Mouse (Mus musculus): Measurements from ENCODE around the gene Gars. TPM values are rescaled to one million over a fixed set of nuclear protein-coding genes. Genes with fewer than 3 reads are reported as not detected.

Gars gene
- polyA plus RNA-seq, 1 experiment from 2014 or later, result 123 TPM

GRCm38 (mm10) chr6:55091396-55091795, 53.6 kb downstream of the Gars start:
- no peaks in the 10 kb centered on the region for H3K4me1 ChIP-seq (ENCODE audit: control insufficient read depth, insufficient read depth, low read length)
- ATAC-seq (ENCODE audit: insufficient number of reproducible peaks, insufficient read depth, low FRiP score, low read depth), result no peak
- H3K4me3 ChIP-seq (ENCODE audit: low read depth, low read length), result no peak overlapping the region
- H3K9ac ChIP-seq (replicated peaks; ENCODE audit: low read depth, low read length), result no peak overlapping the region
- no peak overlapping the region for H3K27ac ChIP-seq (ENCODE audit: low read length)
- H3K27me3 ChIP-seq (ENCODE audit: control insufficient read depth, insufficient read depth, low read length), result no peaks in the 10 kb centered on the region
- H3K9me3 ChIP-seq (ENCODE audit: control insufficient read depth, low read depth, low read length), result no peaks in the 10 kb centered on the region
- no peaks in the 10 kb centered on the region for H3K36me3 ChIP-seq (ENCODE audit: control insufficient read depth, insufficient read depth, low read length)
- WGBS, result 85% methylated on average over 9 of the region's 9 CpGs
- H3K4me2 ChIP-seq (replicated peaks; ENCODE audit: low read depth, low read length), result no peak overlapping the region

GRCm38 (mm10) chr6:55093431-55094146, 55.8 kb downstream of the Gars start:
- H3K4me3 ChIP-seq (ENCODE audit: low read depth, low read length), result no peak overlapping the region
- no peak overlapping the region for H3K27ac ChIP-seq (ENCODE audit: low read length)
- H3K9me3 ChIP-seq (ENCODE audit: control insufficient read depth, low read depth, low read length), result no peaks in the 10 kb centered on the region
- ATAC-seq (ENCODE audit: insufficient number of reproducible peaks, insufficient read depth, low FRiP score, low read depth), result peak; percentile 46; the same call in 1 of the 2 replicates
- H3K9ac ChIP-seq (replicated peaks; ENCODE audit: low read depth, low read length), result no peak overlapping the region
- WGBS, result 34% methylated on average over 6 of the region's 6 CpGs
- no peak overlapping the region for H3K4me2 ChIP-seq (replicated peaks; ENCODE audit: low read depth, low read length)
- no peaks in the 10 kb centered on the region for H3K27me3 ChIP-seq (ENCODE audit: control insufficient read depth, insufficient read depth, low read length)
- no peaks in the 10 kb centered on the region for H3K36me3 ChIP-seq (ENCODE audit: control insufficient read depth, insufficient read depth, low read length)
- no peaks in the 10 kb centered on the region for H3K4me1 ChIP-seq (ENCODE audit: control insufficient read depth, insufficient read depth, low read length)

GRCm38 (mm10) chr6:55098030-55098429, 60.2 kb downstream of the Gars start:
- 57% methylated on average over 5 of the region's 5 CpGs for WGBS
- Histone ChIP-seq H3K9me3 (ENCODE audit: control insufficient read depth, low read depth, low read length) (no peaks in the 10 kb centered on the region), H3K27ac (ENCODE audit: low read length) (no peak overlapping the region), H3K27me3 (ENCODE audit: control insufficient read depth, insufficient read depth, low read length) (no peaks in the 10 kb centered on the region), H3K36me3 (ENCODE audit: control insufficient read depth, insufficient read depth, low read length) (no peaks in the 10 kb centered on the region), H3K4me1 (ENCODE audit: control insufficient read depth, insufficient read depth, low read length) (0 out of 2 replicates have a peak, but pooled peaks cover 3% of the 10 kb centered on the region), H3K4me2 (replicated peaks; ENCODE audit: low read depth, low read length) (no peak overlapping the region), H3K9ac (replicated peaks; ENCODE audit: low read depth, low read length) (no peak overlapping the region), H3K4me3 (ENCODE audit: low read depth, low read length) (no peak overlapping the region)
- ATAC-seq (ENCODE audit: insufficient number of reproducible peaks, insufficient read depth, low FRiP score, low read depth), result no peak

- H3K27me3 ChIP-seq (ENCODE audit: control insufficient read depth, insufficient read depth, low read length), result no peaks in the 10 kb centered on the region
- 73% methylated on average over 5 of the region's 5 CpGs for WGBS
- ATAC-seq (ENCODE audit: insufficient number of reproducible peaks, insufficient read depth, low FRiP score, low read depth), result no peak
- H3K36me3 ChIP-seq (ENCODE audit: control insufficient read depth, insufficient read depth, low read length), result no peaks in the 10 kb centered on the region
- no peak overlapping the region for H3K9ac ChIP-seq (replicated peaks; ENCODE audit: low read depth, low read length)
- no peak overlapping the region for H3K4me3 ChIP-seq (ENCODE audit: low read depth, low read length)
- no peaks in the 10 kb centered on the region for H3K9me3 ChIP-seq (ENCODE audit: control insufficient read depth, low read depth, low read length)
- no peak overlapping the region for H3K27ac ChIP-seq (ENCODE audit: low read length)
- H3K4me2 ChIP-seq (replicated peaks; ENCODE audit: low read depth, low read length), result no peak overlapping the region
- 0 out of 2 replicates have a peak, but pooled peaks cover 3% of the 10 kb centered on the region for H3K4me1 ChIP-seq (ENCODE audit: control insufficient read depth, insufficient read depth, low read length)
Observed at GRCm38 (mm10) chr6:55098603-55099002, 60.8 kb downstream of the Gars start.

GRCm38 (mm10) chr6:55108358-55108757, 70.6 kb downstream of the Gars start:
- WGBS, result 14% methylated on average over 7 of the region's 7 CpGs
- H3K9ac ChIP-seq (replicated peaks; ENCODE audit: low read depth, low read length), result no peak overlapping the region
- H3K4me3 ChIP-seq (ENCODE audit: low read depth, low read length), result no peak overlapping the region
- no peaks in the 10 kb centered on the region for H3K4me1 ChIP-seq (ENCODE audit: control insufficient read depth, insufficient read depth, low read length)
- no peak overlapping the region for H3K27ac ChIP-seq (ENCODE audit: low read length)
- no peak overlapping the region for H3K4me2 ChIP-seq (replicated peaks; ENCODE audit: low read depth, low read length)
- no peak for ATAC-seq (ENCODE audit: insufficient number of reproducible peaks, insufficient read depth, low FRiP score, low read depth)
- no peaks in the 10 kb centered on the region for H3K9me3 ChIP-seq (ENCODE audit: control insufficient read depth, low read depth, low read length)
- H3K27me3 ChIP-seq (ENCODE audit: control insufficient read depth, insufficient read depth, low read length), result 0 out of 2 replicates have a peak, but pooled peaks cover 3% of the 10 kb centered on the region
- no peaks in the 10 kb centered on the region for H3K36me3 ChIP-seq (ENCODE audit: control insufficient read depth, insufficient read depth, low read length)

- Histone ChIP-seq H3K4me1 (ENCODE audit: control insufficient read depth, insufficient read depth, low read length) (peaks cover 7% of the 10 kb centered on the region; the same call in 1 of the 2 replicates), H3K27ac (ENCODE audit: low read length) (no peak overlapping the region), H3K4me3 (ENCODE audit: low read depth, low read length) (peak overlapping the region; percentile 51), H3K4me2 (replicated peaks; ENCODE audit: low read depth, low read length) (peak overlapping the region; percentile 85), H3K36me3 (ENCODE audit: control insufficient read depth, insufficient read depth, low read length) (no peaks in the 10 kb centered on the region), H3K9ac (replicated peaks; ENCODE audit: low read depth, low read length) (0 out of 2 replicates have a peak overlapping the region, but pooled peaks have one; percentile 30), H3K9me3 (ENCODE audit: control insufficient read depth, low read depth, low read length) (no peaks in the 10 kb centered on the region), H3K27me3 (ENCODE audit: control insufficient read depth, insufficient read depth, low read length) (peaks cover 37% of the 10 kb centered on the region)
- WGBS, result under 1% methylated on average over 60 of the region's 68 CpGs
- ATAC-seq (ENCODE audit: insufficient number of reproducible peaks, insufficient read depth, low FRiP score, low read depth), result peak; percentile 33; the same call in 1 of the 2 replicates
Observed at GRCm38 (mm10) chr6:55117325-55118109, 79.7 kb downstream of the Gars start.

GRCm38 (mm10) chr6:55123056-55123455, 85.2 kb downstream of the Gars start:
- Histone ChIP-seq H3K4me3 (ENCODE audit: low read depth, low read length) (no peak overlapping the region), H3K27ac (ENCODE audit: low read length) (no peak overlapping the region), H3K27me3 (ENCODE audit: control insufficient read depth, insufficient read depth, low read length) (0 out of 2 replicates have a peak, but pooled peaks cover 10% of the 10 kb centered on the region), H3K9ac (replicated peaks; ENCODE audit: low read depth, low read length) (no peak overlapping the region), H3K4me1 (ENCODE audit: control insufficient read depth, insufficient read depth, low read length) (no peaks in the 10 kb centered on the region), H3K4me2 (replicated peaks; ENCODE audit: low read depth, low read length) (no peak overlapping the region), H3K36me3 (ENCODE audit: control insufficient read depth, insufficient read depth, low read length) (no peaks in the 10 kb centered on the region), H3K9me3 (ENCODE audit: control insufficient read depth, low read depth, low read length) (no peaks in the 10 kb centered on the region)
- WGBS, result 37% methylated on average over 4 of the region's 4 CpGs
- ATAC-seq (ENCODE audit: insufficient number of reproducible peaks, insufficient read depth, low FRiP score, low read depth), result no peak

GRCm38 (mm10) chr6:55126576-55126975, 88.8 kb downstream of the Gars start:
- no peak overlapping the region for H3K9ac ChIP-seq (replicated peaks; ENCODE audit: low read depth, low read length)
- no peak overlapping the region for H3K27ac ChIP-seq (ENCODE audit: low read length)
- H3K27me3 ChIP-seq (ENCODE audit: control insufficient read depth, insufficient read depth, low read length), result no peaks in the 10 kb centered on the region
- WGBS, result 77% methylated on average over 5 of the region's 5 CpGs
- no peak overlapping the region for H3K4me3 ChIP-seq (ENCODE audit: low read depth, low read length)
- H3K36me3 ChIP-seq (ENCODE audit: control insufficient read depth, insufficient read depth, low read length), result no peaks in the 10 kb centered on the region
- H3K4me2 ChIP-seq (replicated peaks; ENCODE audit: low read depth, low read length), result no peak overlapping the region
- ATAC-seq (ENCODE audit: insufficient number of reproducible peaks, insufficient read depth, low FRiP score, low read depth), result no peak
- no peaks in the 10 kb centered on the region for H3K9me3 ChIP-seq (ENCODE audit: control insufficient read depth, low read depth, low read length)
- H3K4me1 ChIP-seq (ENCODE audit: control insufficient read depth, insufficient read depth, low read length), result no peaks in the 10 kb centered on the region

Data from stomach, embryonic 14.5 days (tissue).